9 mouse cellular contexts compared by ENCODE assay signal in genomic region chr1:133068268-133068667, GRCm38 (mm10). TPM values are rescaled to one million over a fixed set of nuclear protein-coding genes. Genes with fewer than 3 reads are reported as not detected.
DNase-seq lines count a peak whose midpoint lies in the region; ATAC-seq lines count a peak whose summit lies in the region.
"Had no signal": no experiment of that assay in that cellular context is flagged by ENCODE, and none has a peak within 500 bp of the region (broad histone marks: within the 10 kb centered on the region; RNA-seq: fewer than 3 reads in every experiment).

No protein-coding gene starts in this region.

- H3K27me3 ChIP-seq in forebrain, embryonic 13.5 days: no peaks in the 10 kb centered on the region
- no peaks in the 10 kb centered on the region for H3K27me3 ChIP-seq in heart, embryonic 15.5 days
- H3K27me3 ChIP-seq in midbrain, embryonic 15.5 days (replicated peaks): no peaks in the 10 kb centered on the region

- peaks cover 44% of the 10 kb centered on the region for H3K4me1 ChIP-seq in forebrain, embryonic 13.5 days
- H3K4me1 ChIP-seq in heart, embryonic 15.5 days (replicated peaks): peaks cover 65% of the 10 kb centered on the region
- H3K4me1 ChIP-seq in midbrain, embryonic 15.5 days: peaks cover 9% of the 10 kb centered on the region; the same call in 1 of the 2 replicates

- H3K9ac ChIP-seq in forebrain, embryonic 13.5 days: peak overlapping the region; percentile 30; the same call in 1 of the 2 replicates
- peak overlapping the region; percentile 50 for H3K9ac ChIP-seq in heart, embryonic 15.5 days
- no peak overlapping the region for H3K9ac ChIP-seq in midbrain, embryonic 15.5 days
- H3K9ac ChIP-seq: liver, embryonic 15.5 days had no signal

- 0 out of 2 replicates have a peak, but pooled peaks have one; percentile 27 for ATAC-seq in forebrain, embryonic 13.5 days
- ATAC-seq in heart, embryonic 15.5 days (replicated peaks; ENCODE audit: insufficient number of reproducible peaks, insufficient read depth, low FRiP score, low read depth): peak; percentile 83
- 0 out of 2 replicates have a peak, but pooled peaks have one; percentile 7 for ATAC-seq in midbrain, embryonic 15.5 days (replicated peaks)

- H3K4me2 ChIP-seq in forebrain, embryonic 13.5 days: no peak overlapping the region
- H3K4me2 ChIP-seq in heart, embryonic 15.5 days: peak overlapping the region; percentile 57
- no peak overlapping the region for H3K4me2 ChIP-seq in midbrain, embryonic 15.5 days
- H3K4me2 ChIP-seq: liver, embryonic 15.5 days had no signal

- H3K4me3 ChIP-seq in forebrain, embryonic 13.5 days: no peak overlapping the region
- peak overlapping the region; percentile 34 for H3K4me3 ChIP-seq in heart, embryonic 15.5 days
- H3K4me3 ChIP-seq in midbrain, embryonic 15.5 days: no peak overlapping the region
- H3K4me3 ChIP-seq: liver, embryonic 15.5 days had no signal

- peak; percentile 44 for DNase-seq in kidney, postnatal 14 days
- no peak for DNase-seq in kidney, postnatal 10 days
- DNase-seq in cerebellum, postnatal 10 days: no peak
- no peak for DNase-seq in spleen, postnatal 4 days (ENCODE audit: low spot score in 2 of 2)
- DNase-seq in right cerebral cortex, postnatal 14 days: no peak

- H3K36me3 ChIP-seq in forebrain, embryonic 13.5 days (ENCODE audit: poor library complexity, severe bottlenecking): peaks cover 79% of the 10 kb centered on the region
- H3K36me3 ChIP-seq in heart, embryonic 15.5 days: peaks cover 5% of the 10 kb centered on the region; the same call in 1 of the 2 replicates
- H3K36me3 ChIP-seq in midbrain, embryonic 15.5 days (replicated peaks): peaks cover 11% of the 10 kb centered on the region; the same call in 1 of the 2 replicates

- H3K9me3 ChIP-seq in forebrain, embryonic 13.5 days (replicated peaks): no peaks in the 10 kb centered on the region
- no peaks in the 10 kb centered on the region for H3K9me3 ChIP-seq in heart, embryonic 15.5 days (replicated peaks)
- H3K9me3 ChIP-seq in midbrain, embryonic 15.5 days: no peaks in the 10 kb centered on the region
- H3K9me3 ChIP-seq: liver, embryonic 15.5 days had no signal

- peak overlapping the region; percentile 57 for H3K27ac ChIP-seq in forebrain, embryonic 13.5 days
- peak overlapping the region; percentile 91 for H3K27ac ChIP-seq in heart, embryonic 15.5 days
- peak overlapping the region; percentile 45; the same call in 1 of the 2 replicates for H3K27ac ChIP-seq in midbrain, embryonic 15.5 days
- H3K27ac ChIP-seq: liver, embryonic 15.5 days had no signal

- 67% methylated on average over 5 of the region's 5 CpGs for WGBS in forebrain, embryonic 13.5 days
- WGBS in heart, embryonic 15.5 days: 16% methylated on average over 4 of the region's 5 CpGs
- 64% methylated on average over 5 of the region's 5 CpGs for WGBS in midbrain, embryonic 15.5 days

RNA-seq across cellular contexts. Expression of gene Pik3c2b, which starts 22.8 kb away (rescaled TPM):
- 15.5 and 15.9 TPM in 2 replicates for polyA plus RNA-seq in forebrain, embryonic 13.5 days (2015; fragmentation: Nextera tagmentation; extraction: Ambion mirVana)
- polyA plus RNA-seq in heart, embryonic 15.5 days (2015; fragmentation: Nextera tagmentation; extraction: Ambion mirVana): 8.0 and 9.7 TPM in 2 replicates
- polyA plus RNA-seq in midbrain, embryonic 15.5 days (2015; fragmentation: Nextera tagmentation; extraction: Ambion mirVana): 16.2 and 17.1 TPM in 2 replicates

RNA-seq across cellular contexts. Expression of gene Mdm4, which starts 37.9 kb away (rescaled TPM):
- 44.8 and 46.3 TPM in 2 replicates for polyA plus RNA-seq in forebrain, embryonic 13.5 days (2015; fragmentation: Nextera tagmentation; extraction: Ambion mirVana)
- polyA plus RNA-seq in heart, embryonic 15.5 days (2015; fragmentation: Nextera tagmentation; extraction: Ambion mirVana): 22.2 and 27.3 TPM in 2 replicates
- polyA plus RNA-seq in midbrain, embryonic 15.5 days (2015; fragmentation: Nextera tagmentation; extraction: Ambion mirVana): 44.3 and 45.4 TPM in 2 replicates

Comparison
In these comparisons a context has a peak if more than half of its experiments do, and no peak if none do; other contexts are left out.
1. ATAC-seq: peak in every context shown above with its lines; median percentile 83 in heart, embryonic 15.5 days; 27 in forebrain, embryonic 13.5 days; 7 in midbrain, embryonic 15.5 days.